19 mouse cellular contexts compared by ENCODE assay signal in genomic region chr9:113976264-113976663, GRCm38 (mm10). TPM values are rescaled to one million over a fixed set of nuclear protein-coding genes. Genes with fewer than 3 reads are reported as not detected.
DNase-seq lines count a peak whose midpoint lies in the region; TF ChIP-seq lines count a peak whose summit lies in the region.
"Had no signal": no experiment of that assay in that cellular context is flagged by ENCODE, and none has a peak within 500 bp of the region (broad histone marks: within the 10 kb centered on the region; RNA-seq: fewer than 3 reads in every experiment).

No protein-coding gene starts in this region.

- 94% methylated on average over 10 of the region's 10 CpGs for WGBS in heart, embryonic 10.5 days
- 92% methylated on average over 10 of the region's 10 CpGs for WGBS in cerebellum, adult 2 months

- H3K27ac ChIP-seq in heart, embryonic 10.5 days: no peak overlapping the region
- peak overlapping the region; percentile 2; the same call in 1 of the 2 replicates for H3K27ac ChIP-seq in layer of hippocampus, adult 2 months
- no peak overlapping the region for H3K27ac ChIP-seq in cerebellum, adult 2 months (ENCODE audit: insufficient read depth, low read length)

- no peak for TF ChIP-seq POLR2A in myocyte (IDR thresholded peaks at IDR 0.05; ENCODE audit: insufficient read length, low read depth)
- no peak for TF ChIP-seq POLR2A in cerebellum, adult 2 months (IDR thresholded peaks at IDR 0.05; ENCODE audit: borderline replicate concordance, insufficient read depth, low read length)

- H3K4me2 ChIP-seq in myocyte (ENCODE audit: low read depth): no peak overlapping the region

- no peaks in the 10 kb centered on the region for H3K27me3 ChIP-seq in heart, embryonic 10.5 days (ENCODE audit: insufficient read depth, poor library complexity, severe bottlenecking)
- H3K27me3 ChIP-seq in myocyte (ENCODE audit: control insufficient read depth, insufficient read depth, insufficient read length): no peaks in the 10 kb centered on the region
- no peaks in the 10 kb centered on the region for H3K27me3 ChIP-seq in cerebellum, adult 2 months (ENCODE audit: control insufficient read depth, insufficient read depth, low read length)
- H3K27me3 ChIP-seq: CH12.LX, Patski had no signal

- no peak for TF ChIP-seq CTCF in layer of hippocampus, adult 2 months (conservative IDR thresholded peaks at IDR 0.05)
- TF ChIP-seq CTCF in cerebellum, adult 2 months (IDR thresholded peaks at IDR 0.05; ENCODE audit: borderline replicate concordance, insufficient read depth, low read depth, low read length): no peak

- no peaks in the 10 kb centered on the region for H3K9me3 ChIP-seq in heart, embryonic 10.5 days
- H3K9me3 ChIP-seq: G1E had no signal

- H3K4me1 ChIP-seq in heart, embryonic 10.5 days: peaks cover 12% of the 10 kb centered on the region
- peaks cover 5% of the 10 kb centered on the region for H3K4me1 ChIP-seq in cerebellum, adult 2 months (ENCODE audit: control insufficient read depth, insufficient read depth, low read length)

- H3K4me3 ChIP-seq in heart, embryonic 10.5 days: no peak overlapping the region
- H3K4me3 ChIP-seq in layer of hippocampus, adult 2 months: no peak overlapping the region
- no peak overlapping the region for H3K4me3 ChIP-seq in myocyte
- no peak overlapping the region for H3K4me3 ChIP-seq in cerebellum, adult 2 months (replicated peaks; ENCODE audit: insufficient read depth, low read depth, low read length)

- no peak overlapping the region for H3ac ChIP-seq in myocyte (ENCODE audit: control insufficient read depth, insufficient read length)

- H3K36me3 ChIP-seq in heart, embryonic 10.5 days: peaks cover 68% of the 10 kb centered on the region
- H3K36me3 ChIP-seq in myocyte (ENCODE audit: control insufficient read depth, insufficient read depth): peaks cover 45% of the 10 kb centered on the region

- peak; percentile 68 for DNase-seq in heart, adult 11 months
- DNase-seq in heart, embryonic 10.5 days (ENCODE audit: low spot score): no peak
- no peak for DNase-seq in layer of hippocampus, adult 2 months (ENCODE audit: low spot score in 2 of 2)
- DNase-seq in layer of hippocampus, adult 11-12 months (ENCODE audit: low spot score): no peak
- DNase-seq in cerebellum, adult 2 months: no peak
- DNase-seq: adrenal gland, adult 2 months; adrenal gland, adult 8-10 months; adrenal gland, postnatal 10 days; adrenal gland, postnatal 14 days; adrenal gland, postnatal 25 days; adrenal gland, postnatal 36 days; B cell, adult 2 months; cerebellum, adult 11 months; cerebellum, adult 11-12 months; cerebellum, adult 18-20 months had no signal

- H3K79me2 ChIP-seq in myocyte (ENCODE audit: control insufficient read depth, insufficient read depth): no peaks in the 10 kb centered on the region

TF ChIP-seq in myocyte, 11 proteins besides CTCF, POLR2A, EP300 and RAD21:
- no peak for TF ChIP-seq TCF12 (IDR thresholded peaks at IDR 0.05; ENCODE audit: insufficient read depth, poor library complexity, severe bottlenecking)
- TF ChIP-seq POLR2AphosphoS2 (IDR thresholded peaks at IDR 0.05; ENCODE audit: insufficient read length, low read depth): peak; percentile 69

RNA-seq across cellular contexts. Expression of gene Ubp1, which starts 45.5 kb away (rescaled TPM):
- polyA plus RNA-seq in heart, embryonic 10.5 days (2016; fragmentation: Nextera tagmentation; extraction: Ambion mirVana): 28.5 and 38.3 TPM in 2 replicates
- total RNA-seq in layer of hippocampus, adult 2 months (2021): 10 to 100 TPM; 77.0 to 91.3 TPM
- 31.1 TPM for polyA plus RNA-seq in myocyte (2012; fragmentation: generic; extraction: Trizol)
- polyA plus RNA-seq in cerebellum, adult 2 months (2012; rRNA removed): 116 and 118 TPM in 2 replicates
